Mouse (Mus musculus) brown adipose tissue, adult 24 weeks (tissue): ENCODE data around the gene Pold1. TPM values are rescaled to one million over a fixed set of nuclear protein-coding genes. Genes with fewer than 3 reads are reported as not detected.

ENCODE experiments used
- H3K27ac ChIP-seq: fragments of 200-500 bp; replicated peaks from 2 replicates; pipeline ENCODE4 v1.5.1; 2012; ENCODE audit warnings: low read depth, mild to moderate bottlenecking, low read length
- H3K4me1 ChIP-seq: fragments of 200-500 bp; 2 replicates; pipeline ENCODE4 v1.6.1; 2012; ENCODE audit warnings: low read length, mixed read lengths; ENCODE audit not compliant: control insufficient read depth, insufficient read depth, insufficient read length
- H3K4me3 ChIP-seq: fragments of 200-500 bp; 2 replicates; pipeline ENCODE4 v1.5.1; 2012; ENCODE audit warnings: low read depth, mild to moderate bottlenecking, low read length, moderate library complexity; ENCODE audit not compliant: insufficient read depth
- polyA plus RNA-seq: library from polyadenylated mRNA; stranded (reverse); fragments of >200 nt; gene quantifications from 2 replicates; pipeline ENCODE4 v1.2.4, GENCODE M21; 2012; ENCODE audit not compliant: missing spikeins, insufficient read depth, insufficient read length

Gene Pold1
- polyA plus RNA-seq, 1 experiment, result 3.9 TPM

DNA sequence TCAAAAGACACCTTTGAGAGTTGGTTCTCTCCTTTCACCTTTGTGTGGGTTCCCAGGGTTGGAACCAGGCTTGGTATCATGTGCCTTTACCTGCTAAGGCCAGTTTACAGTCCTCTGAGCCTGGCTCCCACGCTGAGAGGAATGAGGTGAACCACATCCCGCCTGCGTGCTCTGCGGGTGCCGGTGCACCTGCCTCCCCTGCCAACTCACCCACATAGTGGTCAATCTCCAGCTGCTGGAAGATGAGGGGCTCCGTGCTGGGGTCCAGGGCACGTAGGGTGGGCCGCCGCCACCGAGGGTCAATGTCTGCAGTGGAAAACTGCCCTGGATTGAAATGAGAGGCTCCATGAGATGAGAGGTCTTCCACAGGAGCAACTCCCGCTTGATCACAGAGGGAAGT, 6.1 kb downstream of the Pold1 start:
- Histone ChIP-seq H3K27ac (no peak overlapping the region), H3K4me3 (no peak overlapping the region), H3K4me1 (peaks cover under 1% of the 10 kb centered on the region; the same call in 1 of the 2 replicates)

GRCm38 (mm10) chr7:44538756-44539624, 9.7 kb downstream of the Pold1 start:
- Histone ChIP-seq H3K4me3 (no peak overlapping the region), H3K27ac (no peak overlapping the region), H3K4me1 (no peaks in the 10 kb centered on the region)

- Histone ChIP-seq H3K4me3 (no peak overlapping the region), H3K4me1 (no peaks in the 10 kb centered on the region), H3K27ac (no peak overlapping the region)
These were observed 11.2 kb downstream of the Pold1 start for GRCm38 (mm10) chr7:44537496-44537895.

- no peak overlapping the region for H3K4me3 ChIP-seq
- H3K27ac ChIP-seq, result no peak overlapping the region
- no peaks in the 10 kb centered on the region for H3K4me1 ChIP-seq
These were observed 11.6 kb downstream of the Pold1 start for GRCm38 (mm10) chr7:44537009-44537408.

GRCm38 (mm10) chr7:44536590-44536968, 12.1 kb downstream of the Pold1 start:
- Histone ChIP-seq H3K4me3 (no peak overlapping the region), H3K4me1 (no peaks in the 10 kb centered on the region), H3K27ac (no peak overlapping the region)

DNA sequence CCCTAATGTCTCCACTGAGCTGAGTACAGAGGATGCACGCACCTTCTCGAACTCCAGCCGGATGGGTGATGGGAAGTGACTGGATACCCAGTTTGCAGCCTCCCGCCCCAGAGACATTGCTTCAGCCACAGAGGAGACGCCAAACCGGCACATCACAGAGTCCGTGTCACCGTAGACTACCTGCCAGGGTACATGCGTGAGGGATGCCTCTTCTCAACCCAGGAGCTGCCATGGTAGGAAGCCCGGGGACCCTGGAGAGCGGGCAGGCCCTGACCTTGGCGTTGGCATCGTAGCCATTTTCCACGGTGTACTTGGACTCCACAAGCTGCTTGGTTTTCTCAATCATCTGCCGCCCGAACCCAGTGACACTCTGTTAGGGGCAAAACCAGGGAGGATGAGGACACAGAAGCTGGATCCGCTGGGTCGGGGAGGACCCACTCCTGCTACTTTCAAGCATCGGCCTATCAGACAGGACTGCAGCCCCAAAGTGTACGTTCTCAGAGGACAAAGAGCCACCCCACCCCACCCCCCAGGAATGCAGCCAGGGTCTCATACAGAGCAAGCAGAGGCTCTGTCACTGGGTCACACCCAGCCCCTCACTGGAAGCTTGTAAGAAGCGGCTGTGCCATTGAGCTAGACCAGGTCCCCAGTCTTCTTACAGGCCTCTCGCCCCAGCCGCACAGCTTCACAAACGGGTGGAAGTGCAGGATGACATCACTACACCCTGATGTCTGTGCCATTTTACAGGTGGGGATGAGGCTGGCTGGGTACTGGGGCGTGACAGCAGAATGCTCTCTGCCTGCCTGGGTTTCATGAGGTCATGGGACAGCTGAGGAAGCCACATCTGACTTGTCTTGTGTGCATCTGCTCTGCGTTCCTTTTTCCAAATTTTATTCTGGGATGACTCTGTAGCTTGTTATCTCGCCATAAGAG, 12.7 kb downstream of the Pold1 start:
- H3K27ac ChIP-seq, result no peak overlapping the region
- H3K4me1 ChIP-seq, result no peaks in the 10 kb centered on the region
- no peak overlapping the region for H3K4me3 ChIP-seq

DNA sequence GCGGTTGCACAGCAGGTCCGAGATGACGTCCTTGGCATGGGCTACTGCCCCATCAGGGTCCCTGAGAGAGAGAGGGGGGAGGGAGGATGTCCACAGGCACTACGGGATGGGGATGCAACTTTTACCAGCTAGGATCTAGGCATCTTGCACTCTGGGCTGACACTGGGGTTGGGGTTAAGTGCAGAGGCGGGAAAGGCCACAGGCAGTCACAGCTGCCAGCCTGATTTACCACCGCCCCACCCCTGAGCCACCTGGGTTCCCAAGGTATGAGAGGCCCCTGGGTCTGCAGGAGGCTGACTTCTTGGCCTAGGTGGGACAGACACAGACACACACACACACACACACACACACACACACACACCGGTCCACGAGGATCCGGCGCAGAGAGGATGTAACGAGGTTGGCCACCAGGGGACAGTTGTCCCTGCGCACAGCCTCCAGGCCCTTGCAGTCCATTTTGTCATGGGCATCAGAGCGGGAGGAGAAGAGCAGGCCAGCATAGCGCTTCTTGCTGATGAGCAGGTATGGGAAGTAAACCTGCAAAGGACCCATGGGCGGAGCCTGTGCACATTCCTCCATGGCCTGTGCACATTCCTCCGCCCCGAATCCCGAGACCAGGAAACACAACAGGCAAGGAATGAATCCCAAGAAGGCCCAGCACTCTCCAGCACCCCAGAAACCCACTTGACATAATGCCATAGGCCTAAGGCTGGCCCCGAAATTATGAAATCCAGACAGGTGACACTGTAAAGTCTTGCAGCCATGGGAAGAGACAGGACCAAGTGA, 13.8 kb downstream of the Pold1 start:
- H3K4me1 ChIP-seq, result no peaks in the 10 kb centered on the region
- H3K27ac ChIP-seq, result no peak overlapping the region
- H3K4me3 ChIP-seq, result no peak overlapping the region

GRCm38 (mm10) chr7:44534242-44534641, 14.4 kb downstream of the Pold1 start:
- Histone ChIP-seq H3K27ac (no peak overlapping the region), H3K4me3 (no peak overlapping the region), H3K4me1 (no peaks in the 10 kb centered on the region)

DNA sequence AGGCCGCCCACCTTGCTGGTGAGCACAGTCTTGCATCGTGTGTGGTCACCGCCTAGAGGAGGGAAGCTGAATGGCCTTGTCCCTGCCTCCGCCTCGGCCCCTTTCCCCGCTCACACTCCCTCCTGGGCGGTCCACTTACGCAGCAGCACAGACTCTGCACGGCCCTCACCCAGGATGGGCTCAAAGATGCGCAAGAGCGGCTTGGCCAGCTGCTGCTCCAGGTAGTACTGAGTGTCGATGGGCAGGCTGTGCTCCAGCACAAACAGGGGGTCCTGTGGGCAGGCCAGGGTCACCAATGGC, 15.0 kb downstream of the Pold1 start:
- Histone ChIP-seq H3K4me3 (no peak overlapping the region), H3K4me1 (no peaks in the 10 kb centered on the region), H3K27ac (no peak overlapping the region)

GRCm38 (mm10) chr7:44532918-44533745, 15.5 kb downstream of the Pold1 start:
- no peaks in the 10 kb centered on the region for H3K4me1 ChIP-seq
- H3K4me3 ChIP-seq, result no peak overlapping the region
- H3K27ac ChIP-seq, result no peak overlapping the region

GRCm38 (mm10) chr7:44531946-44532732, 16.5 kb downstream of the Pold1 start, which contains the start of gene Spib:
Spib (minus strand) TSS chr7:44532071.
- no peak within 1 kb of the TSS for H3K27ac ChIP-seq
- H3K4me3 ChIP-seq, result no peak within 1 kb of the TSS
- H3K4me1 ChIP-seq, result no peaks in the 10 kb centered on the region

- Histone ChIP-seq H3K4me1 (no peaks in the 10 kb centered on the region), H3K27ac (no peak overlapping the region), H3K4me3 (no peak overlapping the region)
These were observed 17.4 kb downstream of the Pold1 start for GRCm38 (mm10) chr7:44531207-44531606.

DNA sequence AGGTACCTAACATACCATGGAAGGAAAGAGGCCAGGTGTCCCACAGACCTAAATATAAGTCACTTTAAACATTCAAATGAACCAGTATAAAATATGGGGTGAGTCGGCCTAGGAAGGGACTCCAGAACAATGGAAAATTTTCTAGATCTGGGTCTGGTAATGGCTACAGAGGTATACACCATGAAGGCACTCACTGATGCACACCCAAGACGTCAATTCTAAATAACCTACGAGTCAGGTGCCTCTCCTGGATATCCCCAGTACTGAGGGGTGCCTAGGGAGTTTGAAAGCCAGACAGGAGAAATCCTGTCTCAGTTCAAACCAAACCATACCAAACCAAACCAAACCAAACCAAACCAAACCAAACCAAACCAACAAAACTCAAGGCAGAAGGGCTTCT, 18.1 kb downstream of the Pold1 start:
- Histone ChIP-seq H3K27ac (no peak overlapping the region), H3K4me1 (peaks cover 2% of the 10 kb centered on the region; the same call in 1 of the 2 replicates), H3K4me3 (no peak overlapping the region)

DNA sequence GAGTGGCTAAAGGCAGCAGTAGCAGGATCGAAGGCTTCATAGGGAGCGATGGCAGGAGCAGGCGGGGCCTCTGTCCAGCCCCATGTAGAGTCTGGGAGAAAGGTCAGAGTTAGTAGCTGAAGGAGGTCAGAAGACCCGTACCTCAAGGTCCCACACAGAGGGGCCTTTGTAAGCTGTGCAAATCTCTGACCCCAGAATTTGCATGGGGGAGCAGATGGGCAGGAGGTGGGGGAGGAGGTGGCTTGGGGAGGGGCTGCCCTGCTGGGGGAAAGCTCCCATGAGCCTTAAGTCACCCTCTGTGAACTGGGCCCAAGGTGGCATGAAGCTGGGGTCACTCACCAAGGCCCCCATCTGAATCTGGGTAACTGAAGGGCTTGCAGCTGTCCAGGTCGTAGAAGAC, 19.1 kb downstream of the Pold1 start:
- H3K27ac ChIP-seq, result no peak overlapping the region
- H3K4me3 ChIP-seq, result no peak overlapping the region
- H3K4me1 ChIP-seq, result peaks cover 4% of the 10 kb centered on the region; the same call in 1 of the 2 replicates
